Mouse (Mus musculus): ENCODE measurements around the gene Asb15.

DNA sequence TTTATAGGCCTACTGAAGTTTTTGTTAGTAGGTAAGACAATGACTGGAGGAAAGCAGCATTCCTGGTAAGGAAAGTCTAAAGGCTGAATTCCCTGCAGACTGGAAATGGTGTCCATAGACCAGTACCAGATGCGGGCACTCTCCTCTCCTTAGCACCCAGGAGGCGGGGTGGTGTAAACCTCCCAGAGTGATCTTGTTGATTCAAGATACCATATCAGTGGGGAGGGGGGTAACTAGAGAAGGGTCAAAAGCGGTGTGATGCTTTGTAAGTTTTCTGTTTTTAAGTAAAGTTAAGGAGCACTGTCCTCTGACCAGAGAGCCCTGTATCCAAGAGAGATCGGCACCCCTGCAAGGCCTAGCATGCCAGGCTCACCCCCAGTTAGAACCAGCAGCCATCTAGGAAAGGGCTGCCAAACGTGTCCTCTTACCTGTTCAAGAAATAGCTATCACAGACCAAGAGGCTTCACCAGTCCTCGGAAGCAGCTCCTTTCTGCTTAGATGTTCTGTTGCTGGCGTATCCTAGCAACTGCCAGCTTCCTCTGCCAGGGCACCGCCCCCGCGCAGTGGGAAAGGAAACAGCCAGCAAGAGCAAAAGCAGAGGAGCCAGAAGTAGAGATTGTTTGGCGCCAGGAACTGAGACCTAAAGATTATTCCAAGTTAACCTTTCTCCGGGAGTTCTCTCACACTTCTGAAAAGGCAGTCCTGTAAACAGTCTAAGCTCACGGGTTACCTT lies 13.2 kb upstream of the Asb15 start, which contains the start of gene Iqub:
- TF ChIP-seq UBTF (IDR thresholded peaks at IDR 0.05; ENCODE audit: borderline replicate concordance, insufficient read depth, low read depth, low read length) (no peak), ZC3H11A (IDR thresholded peaks at IDR 0.05; ENCODE audit: low read depth, low read length) (no peak), CTCF (IDR thresholded peaks at IDR 0.05 in 2 of 3, conservative IDR thresholded peaks at IDR 0.05 in 1 of 3; ENCODE audit: control insufficient read depth in 1 of 3, insufficient read depth in 1 of 3, low read depth in 2 of 3, low read length in 3 of 3, poor library complexity in 1 of 3, severe bottlenecking in 1 of 3) (no peak), EP300 (IDR thresholded peaks at IDR 0.05; ENCODE audit: low read depth in 1 of 2, low read length in 2 of 2) (no peak), ZNF384 (IDR thresholded peaks at IDR 0.05; ENCODE audit: low read depth, low read length) (no peak), POLR2A (IDR thresholded peaks at IDR 0.05; ENCODE audit: control insufficient read depth in 1 of 2, insufficient read depth in 1 of 2, low read depth in 1 of 2, low read length in 2 of 2, poor library complexity in 1 of 2) (no peak)
